Mouse (Mus musculus): Measurements from ENCODE around the gene Gm38431.

Gene Gm38431

GRCm38 (mm10) chr9:21036666-21037065 is 55.1 kb downstream of the Gm38431 start:
- peak; percentile 87 for DNase-seq

GRCm38 (mm10) chr9:21036161-21036560 is 55.6 kb downstream of the Gm38431 start:
- peak; percentile 89 for DNase-seq

- DNase-seq: peak; percentile 77
Observed at GRCm38 (mm10) chr9:21035586-21035985, 56.2 kb downstream of the Gm38431 start.

DNA sequence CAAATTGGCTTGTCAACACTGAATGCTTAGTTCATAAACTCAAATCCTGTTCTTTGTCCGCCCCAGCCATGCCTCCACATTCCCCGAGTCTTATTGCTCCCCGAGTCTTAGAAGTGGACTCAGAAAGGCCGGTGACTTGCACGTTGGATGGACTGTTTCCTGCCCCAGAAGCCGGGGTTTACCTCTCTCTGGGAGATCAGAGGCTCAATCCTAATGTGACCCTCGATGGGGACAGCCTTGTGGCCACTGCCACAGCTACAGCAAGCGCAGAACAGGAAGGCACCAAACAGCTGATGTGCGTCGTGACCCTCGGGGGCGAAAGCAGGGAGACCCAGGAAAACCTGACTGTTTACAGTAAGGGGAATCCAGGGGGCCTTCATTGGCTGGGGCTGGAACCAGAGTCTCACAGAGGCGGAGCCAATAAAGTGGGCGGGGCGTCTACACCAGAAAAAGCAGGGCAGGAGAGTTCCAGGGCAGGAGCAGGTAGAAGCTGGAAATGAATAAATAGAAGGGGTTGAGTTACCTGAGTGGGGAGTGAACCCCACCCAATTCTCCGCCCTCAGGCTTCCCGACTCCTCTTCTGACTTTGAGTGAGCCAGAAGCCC is 57.2 kb downstream of the Gm38431 start:
- peak; percentile 89 for DNase-seq

DNA sequence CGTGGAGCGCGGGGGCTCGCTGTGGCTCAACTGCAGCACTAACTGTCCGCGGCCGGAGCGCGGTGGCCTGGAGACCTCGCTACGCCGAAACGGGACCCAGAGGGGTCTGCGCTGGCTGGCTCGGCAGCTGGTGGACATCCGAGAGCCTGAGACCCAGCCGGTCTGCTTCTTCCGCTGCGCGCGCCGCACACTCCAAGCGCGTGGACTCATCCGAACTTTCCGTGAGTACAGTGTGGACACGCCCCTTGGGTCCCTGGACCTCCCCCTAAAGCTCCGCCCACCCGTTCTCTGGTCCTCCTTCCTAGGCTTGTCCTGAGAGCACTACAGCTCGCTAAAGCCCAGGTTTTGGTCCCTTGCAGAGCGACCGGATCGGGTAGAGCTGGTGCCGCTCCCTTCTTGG is 58.7 kb downstream of the Gm38431 start:
- DNase-seq: peak; percentile 99

DNA sequence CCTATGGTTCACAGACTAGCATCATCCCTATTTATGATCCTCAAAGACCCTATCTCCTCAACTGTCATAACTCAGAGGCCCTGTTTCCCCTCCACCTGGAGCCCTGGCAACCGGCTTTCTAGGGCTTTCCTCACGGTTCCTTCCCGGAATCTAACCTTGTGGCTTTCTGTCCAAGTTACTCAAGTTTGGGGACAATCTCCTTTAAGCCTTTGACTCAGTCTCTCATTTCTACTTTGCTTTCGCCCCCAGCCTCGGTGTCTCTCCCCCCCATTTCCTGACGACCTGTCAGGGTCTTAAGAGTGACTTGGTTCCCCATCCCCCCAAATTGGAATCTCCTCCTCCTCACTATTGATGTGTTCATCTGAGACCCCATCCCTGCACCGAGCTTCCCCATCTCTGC is 59.3 kb downstream of the Gm38431 start:
- peak; percentile 89 for DNase-seq

DNA sequence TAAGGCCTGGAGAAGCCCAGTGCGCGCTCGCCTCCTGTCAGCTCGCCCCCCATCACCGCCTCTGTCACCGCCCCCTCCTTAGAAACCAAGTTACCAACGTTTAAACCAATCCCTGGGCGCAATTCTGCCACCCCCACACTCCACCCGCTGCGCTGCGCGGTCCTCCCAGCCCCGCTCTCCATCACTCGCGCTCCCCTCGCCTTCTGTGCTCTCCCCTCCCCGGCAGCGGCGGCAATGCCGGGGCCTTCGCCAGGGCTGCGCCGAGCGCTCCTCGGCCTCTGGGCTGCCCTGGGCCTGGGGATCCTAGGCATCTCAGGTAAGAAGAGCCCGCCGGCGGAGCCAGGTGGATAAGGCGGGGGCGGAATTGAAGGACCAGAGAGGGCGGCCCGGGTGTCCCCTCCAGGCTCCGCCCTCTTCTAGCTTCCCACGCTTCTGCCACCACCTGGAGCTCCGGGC is 59.9 kb downstream of the Gm38431 start, which contains the start of gene Icam5:
Gene Icam5 (plus strand): TSS at position 178 of the 456 bp plus-strand sequence.
- DNase-seq: peak; percentile 96

DNA sequence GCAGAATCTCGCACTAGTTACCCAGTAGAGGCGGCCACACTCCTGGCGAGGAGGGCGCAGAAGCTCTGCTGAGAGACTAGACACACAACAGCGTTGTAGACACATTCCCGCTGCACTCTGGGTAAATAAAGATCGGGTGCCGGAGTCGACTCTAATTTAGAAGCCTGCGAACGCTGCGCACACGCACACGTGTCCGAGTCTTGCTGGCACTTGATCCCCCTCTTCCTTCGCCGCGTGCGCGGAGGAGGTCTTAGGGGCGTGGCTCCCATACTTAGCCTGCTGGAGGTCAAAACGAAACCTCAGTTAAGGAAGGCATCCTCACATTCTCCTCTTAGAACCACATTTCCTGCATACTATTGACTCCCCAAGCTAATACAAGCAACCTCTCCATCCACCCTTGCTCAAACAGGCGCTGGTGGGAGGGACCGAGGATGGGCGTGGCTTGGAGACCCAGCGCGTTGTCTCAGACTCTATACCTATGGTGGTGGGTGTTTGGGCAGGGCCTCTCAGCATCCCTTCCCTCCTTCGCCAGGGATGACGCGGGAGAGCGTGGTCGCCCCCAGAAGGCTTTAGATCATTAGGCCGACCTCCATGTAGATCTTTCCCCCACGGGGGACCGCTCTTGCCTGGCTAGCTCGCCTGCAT is 60.4 kb downstream of the Gm38431 start:
- peak; percentile 98 for DNase-seq

GRCm38 (mm10) chr9:21030781-21031250 is 61.0 kb downstream of the Gm38431 start:
- DNase-seq: peak; percentile 99

DNA sequence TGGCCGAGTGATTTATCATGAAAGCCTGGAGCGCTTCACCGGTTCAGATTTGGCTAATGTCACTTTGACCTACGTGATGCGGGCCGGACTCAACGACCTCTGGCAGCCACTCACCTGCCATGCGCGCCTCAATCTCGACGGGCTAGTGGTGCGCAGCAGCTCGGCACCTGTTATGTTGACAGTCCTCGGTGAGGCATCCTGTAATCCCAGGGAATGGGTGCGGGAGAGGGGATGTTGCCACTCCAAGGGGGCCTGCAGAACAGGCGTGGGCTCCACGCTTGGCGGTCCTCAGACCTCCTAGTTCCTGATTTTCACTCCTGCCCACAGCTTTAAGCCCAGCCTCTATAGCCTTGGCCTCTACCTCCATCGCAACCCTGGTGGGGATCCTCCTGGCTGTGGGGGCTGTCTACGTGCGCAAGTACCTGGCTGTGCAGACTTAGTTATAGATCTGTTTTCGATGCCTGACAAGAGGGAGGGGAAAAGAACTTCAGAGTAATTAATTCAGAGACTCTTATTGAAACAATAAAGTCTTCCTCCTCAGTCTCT is 61.7 kb downstream of the Gm38431 start:
- peak; percentile 95 for DNase-seq

DNA sequence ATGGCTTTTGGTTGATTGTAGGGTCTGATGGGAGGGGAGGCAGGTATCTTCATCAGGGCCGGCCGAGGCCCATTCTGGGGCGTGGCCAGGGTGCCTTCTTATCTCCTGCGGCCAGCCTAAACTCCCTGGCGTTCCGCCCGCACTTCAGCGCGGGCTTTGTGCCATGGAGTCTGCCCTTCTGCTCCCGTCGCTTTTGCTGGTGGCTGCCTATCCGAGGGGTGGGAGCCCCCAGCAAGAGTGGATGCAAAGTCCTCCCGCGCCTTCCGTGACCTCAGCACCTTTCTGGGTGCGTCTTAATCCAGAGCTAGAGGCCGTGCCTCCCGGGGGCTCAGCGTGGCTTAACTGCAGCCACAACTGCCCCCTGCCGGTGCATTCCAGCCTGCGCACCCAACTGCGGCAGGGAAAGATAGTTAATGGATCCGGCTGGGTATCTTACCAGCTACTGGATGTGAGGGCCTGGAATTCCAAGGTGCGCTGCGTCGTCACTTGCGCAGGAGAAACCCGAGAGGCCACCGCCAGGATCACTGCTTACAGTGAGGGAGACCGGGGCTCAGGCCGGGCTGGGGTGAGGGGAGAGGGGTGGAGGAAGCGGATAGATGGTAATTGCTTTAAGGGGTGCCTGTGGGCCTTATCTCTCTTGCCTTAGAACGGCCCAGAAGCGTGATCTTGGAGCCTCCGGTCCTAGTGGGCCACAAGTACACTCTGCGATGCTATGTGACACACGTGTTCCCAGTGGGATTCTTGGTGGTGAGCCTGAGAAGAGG is 62.3 kb downstream of the Gm38431 start, which contains the start of gene Icam4:
Gene Icam4 (plus strand): TSS at position 83 of the 764 bp plus-strand sequence.
- DNase-seq: peak; percentile 99

- peak; percentile 89 for DNase-seq
Observed at GRCm38 (mm10) chr9:21028560-21029110, 63.2 kb downstream of the Gm38431 start.

DNA sequence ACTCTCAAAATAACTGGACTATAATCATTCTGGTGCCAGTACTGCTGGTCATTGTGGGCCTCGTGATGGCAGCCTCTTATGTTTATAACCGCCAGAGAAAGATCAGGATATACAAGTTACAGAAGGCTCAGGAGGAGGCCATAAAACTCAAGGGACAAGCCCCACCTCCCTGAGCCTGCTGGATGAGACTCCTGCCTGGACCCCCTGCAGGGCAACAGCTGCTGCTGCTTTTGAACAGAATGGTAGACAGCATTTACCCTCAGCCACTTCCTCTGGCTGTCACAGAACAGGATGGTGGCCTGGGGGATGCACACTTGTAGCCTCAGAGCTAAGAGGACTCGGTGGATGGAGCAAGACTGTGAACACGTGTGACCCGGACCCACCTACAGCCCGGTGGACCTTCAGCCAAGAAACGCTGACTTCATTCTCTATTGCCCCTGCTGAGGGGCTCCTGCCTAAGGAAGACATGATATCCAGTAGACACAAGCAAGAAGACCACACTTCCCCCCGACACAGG is 64.0 kb downstream of the Gm38431 start:
- DNase-seq: peak; percentile 91

GRCm38 (mm10) chr9:21026849-21027248 is 64.9 kb downstream of the Gm38431 start:
- peak; percentile 91 for DNase-seq

DNA sequence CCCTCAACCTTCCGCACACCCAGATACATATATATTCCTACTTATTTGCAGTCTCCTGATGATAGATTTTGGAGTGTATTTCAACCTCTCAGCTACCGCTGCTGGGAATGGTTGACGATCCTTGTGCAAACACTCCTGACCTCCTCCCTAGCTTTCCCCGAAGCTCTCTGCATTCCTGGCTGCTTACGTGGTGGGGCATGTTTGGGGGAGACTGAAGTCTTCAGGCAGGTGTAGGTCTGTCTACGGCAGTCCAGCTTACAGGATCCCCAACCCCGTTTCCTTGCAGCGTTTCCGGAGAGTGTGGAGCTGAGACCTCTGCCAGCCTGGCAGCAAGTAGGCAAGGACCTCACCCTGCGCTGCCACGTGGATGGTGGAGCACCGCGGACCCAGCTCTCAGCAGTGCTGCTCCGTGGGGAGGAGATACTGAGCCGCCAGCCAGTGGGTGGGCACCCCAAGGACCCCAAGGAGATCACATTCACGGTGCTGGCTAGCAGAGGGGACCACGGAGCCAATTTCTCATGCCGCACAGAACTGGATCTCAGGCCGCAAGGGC is 66.5 kb downstream of the Gm38431 start:
- DNase-seq: peak; percentile 90

DNA sequence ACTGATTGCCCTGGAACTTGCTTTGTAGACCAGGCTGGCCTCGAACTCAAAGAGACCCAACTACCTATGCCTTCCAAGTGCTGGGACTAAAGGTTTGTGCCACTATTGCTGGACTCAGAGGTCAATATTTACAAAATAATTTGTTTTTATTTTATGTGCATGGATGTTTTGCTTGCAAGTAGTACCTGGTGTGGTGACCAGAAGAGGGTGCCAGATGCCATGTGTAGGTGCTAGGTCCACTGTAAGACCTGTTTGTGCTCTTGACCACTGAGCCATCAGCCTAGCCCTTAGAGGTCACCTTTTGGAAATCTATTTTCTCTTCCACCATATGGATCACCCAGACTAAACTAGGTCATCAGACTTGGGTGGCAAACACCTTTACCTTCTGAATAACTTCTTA is 69.1 kb downstream of the Gm38431 start:
- no peak for DNase-seq

- DNase-seq: no peak
Observed at GRCm38 (mm10) chr9:21022288-21022687, 69.5 kb downstream of the Gm38431 start.

DNA sequence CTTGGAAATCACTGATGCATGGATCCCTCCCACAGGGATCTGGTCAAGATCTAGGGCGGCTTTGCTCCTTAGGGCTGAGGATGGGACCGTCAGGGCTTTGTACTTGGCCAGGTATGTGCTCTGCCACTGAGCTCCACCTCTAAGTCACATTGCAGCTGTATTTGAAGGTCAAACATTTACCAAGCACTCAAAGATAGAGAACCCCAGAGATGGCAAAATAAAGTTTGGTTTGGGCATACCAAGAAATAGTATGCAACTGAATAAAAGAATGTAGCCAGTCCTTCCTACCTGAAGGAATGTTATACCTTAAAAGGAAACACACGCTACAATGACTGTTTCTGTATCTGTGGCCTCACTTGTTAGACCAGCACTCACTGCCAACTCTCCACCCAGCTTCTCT is 70.4 kb downstream of the Gm38431 start:
- no peak for DNase-seq

- peak; percentile 92 for DNase-seq
Observed at GRCm38 (mm10) chr9:21018600-21018999, 73.2 kb downstream of the Gm38431 start.
